ENCODE assay signal across 12 mouse cellular contexts in the genomic region with DNA sequence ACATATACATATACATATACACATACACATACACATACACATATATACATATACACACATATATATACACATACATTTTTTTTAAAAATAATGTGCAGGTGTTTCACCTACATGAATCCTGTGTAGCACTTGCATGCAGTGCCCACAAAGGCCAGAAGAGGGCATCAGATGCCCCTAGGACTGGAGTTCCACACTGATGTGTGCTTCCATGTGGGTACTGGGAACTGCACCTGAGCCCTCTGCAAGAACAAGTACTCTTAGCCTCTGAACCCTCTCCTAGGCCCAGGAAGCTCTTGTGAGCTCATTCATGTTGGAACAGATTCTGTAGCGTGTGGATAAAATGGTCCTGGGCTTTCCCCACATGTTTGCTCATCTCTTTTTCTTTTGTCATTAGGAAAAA. TPM values are rescaled to one million over a fixed set of nuclear protein-coding genes. Genes with fewer than 3 reads are reported as not detected.
DNase-seq lines count a peak whose midpoint lies in the region; ATAC-seq and TF ChIP-seq lines count a peak whose summit lies in the region.
"Had no signal": no experiment of that assay in that cellular context is flagged by ENCODE, and none has a peak within 500 bp of the region (broad histone marks: within the 10 kb centered on the region; RNA-seq: fewer than 3 reads in every experiment).

No protein-coding gene starts in this region.

- H3K4me1 ChIP-seq in intestine, postnatal 0 days (replicated peaks; ENCODE audit: control insufficient read depth, insufficient read depth, low read length) = no peaks in the 10 kb centered on the region
- no peaks in the 10 kb centered on the region for H3K4me1 ChIP-seq in intestine, embryonic 15.5 days (replicated peaks)
- H3K4me1 ChIP-seq in midbrain, embryonic 11.5 days (ENCODE audit: control insufficient read depth, insufficient read depth, low read length) = no peaks in the 10 kb centered on the region
- H3K4me1 ChIP-seq in midbrain, embryonic 15.5 days = 0 out of 2 replicates have a peak, but pooled peaks cover 8% of the 10 kb centered on the region
- no peaks in the 10 kb centered on the region for H3K4me1 ChIP-seq in bone marrow, adult 2 months (ENCODE audit: control insufficient read depth, insufficient read depth, low read length)
- H3K4me1 ChIP-seq in cerebellum, adult 2 months (ENCODE audit: control insufficient read depth, insufficient read depth, low read length) = no peaks in the 10 kb centered on the region
- H3K4me1 ChIP-seq: megakaryocyte, embryonic 14.5 days had no signal

- WGBS in intestine, postnatal 0 days = 97% methylated on average over 1 of the region's 1 CpGs
- WGBS in intestine, embryonic 15.5 days = 100% methylated on average over 1 of the region's 1 CpGs
- WGBS in midbrain, embryonic 11.5 days = 96% methylated on average over 1 of the region's 1 CpGs
- 89% methylated on average over 1 of the region's 1 CpGs for WGBS in midbrain, embryonic 15.5 days
- 79% methylated on average over 1 of the region's 1 CpGs for WGBS in bone marrow, adult 2 months
- 100% methylated on average over 1 of the region's 1 CpGs for WGBS in cerebellum, adult 2 months

- TF ChIP-seq POLR2A in bone marrow, adult 2 months (IDR thresholded peaks at IDR 0.05; ENCODE audit: borderline replicate concordance, control insufficient read depth, low read depth, low read length) = no peak
- no peak for TF ChIP-seq POLR2A in cerebellum, adult 2 months (IDR thresholded peaks at IDR 0.05; ENCODE audit: borderline replicate concordance, insufficient read depth, low read length)

- no peak overlapping the region for H3K4me3 ChIP-seq in intestine, postnatal 0 days (ENCODE audit: low read depth, low read length)
- H3K4me3 ChIP-seq in intestine, embryonic 15.5 days (replicated peaks) = no peak overlapping the region
- no peak overlapping the region for H3K4me3 ChIP-seq in midbrain, embryonic 11.5 days (ENCODE audit: low read depth, low read length)
- H3K4me3 ChIP-seq in midbrain, embryonic 15.5 days = no peak overlapping the region
- H3K4me3 ChIP-seq in bone marrow, adult 2 months (replicated peaks; ENCODE audit: control insufficient read depth, low read depth, low read length) = no peak overlapping the region
- no peak overlapping the region for H3K4me3 ChIP-seq in cerebellum, adult 2 months (replicated peaks; ENCODE audit: insufficient read depth, low read depth, low read length)
- H3K4me3 ChIP-seq: megakaryocyte, embryonic 14.5 days had no signal

- TF ChIP-seq CTCF in intestine, postnatal 0 days (IDR thresholded peaks at IDR 0.05; ENCODE audit: low read depth) = peak; percentile 29
- peak; percentile 21; the same call in 1 of the 2 replicates for TF ChIP-seq CTCF in bone marrow, adult 2 months (IDR thresholded peaks at IDR 0.05; ENCODE audit: control insufficient read depth, insufficient read depth, low read length)
- no peak for TF ChIP-seq CTCF in cerebellum, adult 2 months (IDR thresholded peaks at IDR 0.05; ENCODE audit: borderline replicate concordance, insufficient read depth, low read depth, low read length)

- ATAC-seq in CD4-positive, CD25-positive, alpha-beta regulatory T cell, adult 4 months = no peak
- no peak for ATAC-seq in intestine, postnatal 0 days
- no peak for ATAC-seq in intestine, embryonic 15.5 days
- no peak for ATAC-seq in midbrain, embryonic 11.5 days (ENCODE audit: low FRiP score)
- ATAC-seq in midbrain, embryonic 15.5 days (replicated peaks) = no peak
- ATAC-seq: intestine, embryonic 16.5 days had no signal

- no peaks in the 10 kb centered on the region for H3K27me3 ChIP-seq in intestine, postnatal 0 days (replicated peaks; ENCODE audit: control insufficient read depth, insufficient read depth, low read length)
- no peaks in the 10 kb centered on the region for H3K27me3 ChIP-seq in intestine, embryonic 15.5 days (replicated peaks)
- no peaks in the 10 kb centered on the region for H3K27me3 ChIP-seq in midbrain, embryonic 11.5 days (ENCODE audit: control insufficient read depth, insufficient read depth, low read length)
- H3K27me3 ChIP-seq in midbrain, embryonic 15.5 days (replicated peaks) = no peaks in the 10 kb centered on the region
- H3K27me3 ChIP-seq in cerebellum, adult 2 months (ENCODE audit: control insufficient read depth, insufficient read depth, low read length) = no peaks in the 10 kb centered on the region

- H3K9ac ChIP-seq in intestine, postnatal 0 days (ENCODE audit: low read depth, low read length) = no peak overlapping the region
- no peak overlapping the region for H3K9ac ChIP-seq in intestine, embryonic 15.5 days
- H3K9ac ChIP-seq in midbrain, embryonic 11.5 days (ENCODE audit: low read length) = no peak overlapping the region
- no peak overlapping the region for H3K9ac ChIP-seq in midbrain, embryonic 15.5 days

- DNase-seq in CD4-positive, CD25-positive, alpha-beta regulatory T cell, adult 2 months (ENCODE audit: low read depth, low spot score) = peak; percentile 11
- DNase-seq in midbrain, embryonic 11.5 days (ENCODE audit: low spot score, missing footprints) = peak; percentile 35
- DNase-seq in cerebellum, adult 2 months = no peak
- DNase-seq: gastrocnemius, postnatal 25 days; right cerebral cortex, postnatal 4 days had no signal

- H3K27ac ChIP-seq in intestine, postnatal 0 days (ENCODE audit: low read depth, low read length) = no peak overlapping the region
- no peak overlapping the region for H3K27ac ChIP-seq in intestine, embryonic 15.5 days
- no peak overlapping the region for H3K27ac ChIP-seq in midbrain, embryonic 11.5 days (ENCODE audit: low read depth, low read length)
- no peak overlapping the region for H3K27ac ChIP-seq in midbrain, embryonic 15.5 days
- no peak overlapping the region for H3K27ac ChIP-seq in bone marrow, adult 2 months (ENCODE audit: control insufficient read depth, insufficient read depth, low read depth, low read length, poor library complexity)
- H3K27ac ChIP-seq in cerebellum, adult 2 months (ENCODE audit: insufficient read depth, low read length) = no peak overlapping the region

- H3K9me3 ChIP-seq in intestine, postnatal 0 days (ENCODE audit: control insufficient read depth) = no peaks in the 10 kb centered on the region
- H3K9me3 ChIP-seq in intestine, embryonic 15.5 days = no peaks in the 10 kb centered on the region
- no peaks in the 10 kb centered on the region for H3K9me3 ChIP-seq in midbrain, embryonic 11.5 days (ENCODE audit: control insufficient read depth, low read length)
- H3K9me3 ChIP-seq in midbrain, embryonic 15.5 days = no peaks in the 10 kb centered on the region

- H3K4me2 ChIP-seq in intestine, postnatal 0 days (replicated peaks; ENCODE audit: low read depth) = no peak overlapping the region
- H3K4me2 ChIP-seq in intestine, embryonic 15.5 days (replicated peaks) = no peak overlapping the region
- H3K4me2 ChIP-seq in midbrain, embryonic 11.5 days = no peak overlapping the region
- H3K4me2 ChIP-seq in midbrain, embryonic 15.5 days = no peak overlapping the region

- no peaks in the 10 kb centered on the region for H3K36me3 ChIP-seq in intestine, postnatal 0 days (ENCODE audit: control insufficient read depth, insufficient read depth)
- H3K36me3 ChIP-seq in intestine, embryonic 15.5 days = no peaks in the 10 kb centered on the region
- H3K36me3 ChIP-seq in midbrain, embryonic 11.5 days (ENCODE audit: control insufficient read depth, insufficient read depth, low read length) = no peaks in the 10 kb centered on the region
- H3K36me3 ChIP-seq in midbrain, embryonic 15.5 days (replicated peaks) = no peaks in the 10 kb centered on the region

RNA-seq across cellular contexts. Expression of gene Ribc2, which starts 11.9 kb away (rescaled TPM):
- not detected for polyA plus RNA-seq in CD4-positive, CD25-positive, alpha-beta regulatory T cell, adult 4 months (2017; shearing (Covaris generic))
- polyA plus RNA-seq in intestine, postnatal 0 days (2015; fragmentation: Nextera tagmentation; extraction: Ambion mirVana) = 0.13 TPM in 1 of 2 replicates, not detected in the other
- 0.08 and 0.19 TPM in 2 replicates for polyA plus RNA-seq in intestine, embryonic 15.5 days (2015; fragmentation: Nextera tagmentation; extraction: Ambion mirVana)
- polyA plus RNA-seq in midbrain, embryonic 11.5 days (2014; fragmentation: Nextera tagmentation; extraction: Ambion mirVana) = 0.44 and 0.82 TPM in 2 replicates
- polyA plus RNA-seq in midbrain, embryonic 15.5 days (2015; fragmentation: Nextera tagmentation; extraction: Ambion mirVana) = 1.0 and 1.3 TPM in 2 replicates
- not detected in 2 replicates for polyA plus RNA-seq in bone marrow, adult 2 months (2011; ENCODE audit: insufficient read depth, insufficient read length, low replicate concordance, missing spikeins)
- 0.13 and 0.29 TPM in 2 replicates for polyA plus RNA-seq in cerebellum, adult 2 months (2012; rRNA removed)

RNA-seq across cellular contexts. Expression of gene Smc1b, which starts 12.0 kb away (rescaled TPM):
- under 1 TPM in 1 of 2 experiments, not detected in 1; 0.08 TPM for polyA plus RNA-seq in CD4-positive, CD25-positive, alpha-beta regulatory T cell, adult 4 months (2017; shearing (Covaris generic))
- 0.07 and 0.18 TPM in 2 replicates for polyA plus RNA-seq in intestine, postnatal 0 days (2015; fragmentation: Nextera tagmentation; extraction: Ambion mirVana)
- 0.11 and 0.21 TPM in 2 replicates for polyA plus RNA-seq in intestine, embryonic 15.5 days (2015; fragmentation: Nextera tagmentation; extraction: Ambion mirVana)
- 0.11 and 0.34 TPM in 2 replicates for polyA plus RNA-seq in midbrain, embryonic 11.5 days (2014; fragmentation: Nextera tagmentation; extraction: Ambion mirVana)
- 0.14 TPM in 2 replicates for polyA plus RNA-seq in midbrain, embryonic 15.5 days (2015; fragmentation: Nextera tagmentation; extraction: Ambion mirVana)
- polyA plus RNA-seq in bone marrow, adult 2 months (2011; ENCODE audit: insufficient read depth, insufficient read length, low replicate concordance, missing spikeins) = 0.62 TPM in 1 of 2 replicates, not detected in the other
- polyA plus RNA-seq in cerebellum, adult 2 months (2012; rRNA removed) = 0.05 and 0.23 TPM in 2 replicates

Comparison
In these comparisons a context has a peak if more than half of its experiments do, and no peak if none do; other contexts are left out.
1. DNase-seq: peak in CD4-positive, CD25-positive, alpha-beta regulatory T cell, adult 2 months (single experiment) and midbrain, embryonic 11.5 days (single experiment); none in cerebellum, adult 2 months (0 of 2).